8 mouse cellular contexts compared by ENCODE assay signal in the genomic region with DNA sequence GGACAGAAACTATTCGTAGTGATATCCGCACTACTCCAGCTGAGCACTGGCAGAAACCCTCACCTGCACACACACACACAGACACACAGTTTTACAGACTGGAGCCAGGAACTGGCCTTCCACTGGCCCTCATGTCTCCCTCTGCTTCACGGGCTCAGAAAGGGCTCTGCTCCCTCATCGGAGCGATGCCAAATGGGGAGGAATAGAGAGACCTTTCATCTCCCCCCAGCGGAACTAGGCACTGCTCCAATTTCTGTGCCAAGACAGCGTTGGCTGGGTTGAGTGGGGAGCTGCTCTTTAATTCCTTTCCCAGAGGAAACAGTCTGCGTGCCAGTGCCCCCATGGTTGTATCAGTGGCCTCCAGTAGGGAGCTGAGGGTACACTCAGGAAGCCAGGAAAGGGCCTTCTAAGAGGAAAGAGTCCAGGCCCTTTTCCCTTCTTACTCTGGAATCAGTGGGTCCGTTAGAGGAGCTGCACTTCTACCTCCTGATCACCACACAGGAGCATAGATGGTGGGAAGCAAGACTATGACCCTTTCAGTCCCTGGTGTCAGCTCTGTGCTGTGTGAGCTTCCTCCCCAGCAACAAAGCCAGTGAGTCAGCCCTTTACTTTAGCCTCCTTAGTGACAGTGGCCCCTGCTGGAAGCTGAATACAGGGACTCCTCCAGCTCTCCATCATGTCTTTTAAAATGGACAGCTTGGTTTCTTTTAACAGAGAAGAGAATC.
DNase-seq lines count a peak whose midpoint lies in the region; ATAC-seq and TF ChIP-seq lines count a peak whose summit lies in the region.

No protein-coding gene starts in this region.

- 0 out of 2 replicates have a peak, but pooled peaks have one; percentile 26 for ATAC-seq in lung, embryonic 16.5 days (ENCODE audit: low read depth)

- H3K9me3 ChIP-seq in lung, embryonic 16.5 days (ENCODE audit: control insufficient read depth, low read length) = no peaks in the 10 kb centered on the region

- H3K9ac ChIP-seq in lung, embryonic 16.5 days (ENCODE audit: low read length) = no peak overlapping the region

- H3K4me1 ChIP-seq in lung, embryonic 16.5 days (replicated peaks; ENCODE audit: control insufficient read depth, insufficient read depth, low read length) = no peaks in the 10 kb centered on the region
- H3K4me1 ChIP-seq in lung, adult 2 months (ENCODE audit: control insufficient read depth, insufficient read depth, low read length) = no peaks in the 10 kb centered on the region
- peaks cover 10% of the 10 kb centered on the region for H3K4me1 ChIP-seq in cerebellum, adult 2 months (ENCODE audit: control insufficient read depth, insufficient read depth, low read length)

- no peak overlapping the region for H3K4me3 ChIP-seq in lung, embryonic 16.5 days (ENCODE audit: low read length)
- no peak overlapping the region for H3K4me3 ChIP-seq in lung, adult 2 months (replicated peaks; ENCODE audit: extremely low read depth, low read depth, low read length)
- H3K4me3 ChIP-seq in cerebellum, adult 2 months (replicated peaks; ENCODE audit: insufficient read depth, low read depth, low read length) = no peak overlapping the region

- 45% methylated on average over 9 of the region's 9 CpGs for WGBS in lung, embryonic 16.5 days
- 53% methylated on average over 9 of the region's 9 CpGs for WGBS in lung, adult 2 months
- 11% methylated on average over 9 of the region's 9 CpGs for WGBS in cerebellum, adult 2 months

- DNase-seq in lung, adult 2 months = no peak
- peak; percentile 74 to 81 for DNase-seq in cerebellum, adult 2 months
- DNase-seq in gastrocnemius, postnatal 4 days (ENCODE audit: low spot score in 2 of 2) = peak; percentile 28 to 61
- DNase-seq in layer of hippocampus, adult 18-20 months (ENCODE audit: low spot score in 2 of 2) = peak; percentile 66 to 85
- peak; percentile 15 for DNase-seq in lung, postnatal 14 days
- peak; percentile 48 for DNase-seq in telencephalon, adult 2 months (ENCODE audit: low read depth, low spot score)
- no peak for DNase-seq in spleen, adult 12 weeks (ENCODE audit: low spot score)

- H3K27me3 ChIP-seq in lung, embryonic 16.5 days (ENCODE audit: control insufficient read depth, insufficient read depth, low read depth, low read length) = no peaks in the 10 kb centered on the region; the same call in 1 of the 2 replicates
- no peaks in the 10 kb centered on the region for H3K27me3 ChIP-seq in cerebellum, adult 2 months (ENCODE audit: control insufficient read depth, insufficient read depth, low read length)

- no peak overlapping the region for H3K4me2 ChIP-seq in lung, embryonic 16.5 days (ENCODE audit: low read depth, low read length)

- no peaks in the 10 kb centered on the region for H3K36me3 ChIP-seq in lung, embryonic 16.5 days (ENCODE audit: control insufficient read depth, insufficient read depth, low read length)

- no peak overlapping the region for H3K27ac ChIP-seq in lung, embryonic 16.5 days (ENCODE audit: low read length)
- H3K27ac ChIP-seq in cerebellum, adult 2 months (ENCODE audit: insufficient read depth, low read length) = peak overlapping the region; percentile 24; the same call in 1 of the 2 replicates

- no peak for TF ChIP-seq POLR2A in lung, adult 2 months (IDR thresholded peaks at IDR 0.05; ENCODE audit: borderline replicate concordance, extremely low read depth, low read depth, low read length)
- no peak for TF ChIP-seq POLR2A in cerebellum, adult 2 months (IDR thresholded peaks at IDR 0.05; ENCODE audit: borderline replicate concordance, insufficient read depth, low read length)

- no peak for TF ChIP-seq CTCF in lung, adult 2 months (IDR thresholded peaks at IDR 0.05; ENCODE audit: insufficient read depth, low read length)
- TF ChIP-seq CTCF in cerebellum, adult 2 months (IDR thresholded peaks at IDR 0.05; ENCODE audit: borderline replicate concordance, insufficient read depth, low read depth, low read length) = no peak

Comparison
In these comparisons a context has a peak if more than half of its experiments do, and no peak if none do; other contexts are left out.
1. DNase-seq: peak in cerebellum, adult 2 months (2 of 2), gastrocnemius, postnatal 4 days (2 of 2), layer of hippocampus, adult 18-20 months (2 of 2), lung, postnatal 14 days (single experiment) and telencephalon, adult 2 months (single experiment); none in lung, adult 2 months (single experiment) and spleen, adult 12 weeks (single experiment).